Mouse (Mus musculus): ENCODE data around the gene D17H6S53E. TPM values are rescaled to one million over a fixed set of nuclear protein-coding genes. Genes with fewer than 3 reads are reported as not detected.
A peak's percentile ranks its signal among the peaks of the same experiment; 100 is the strongest.

Gene D17H6S53E
- polyA plus RNA-seq, 1 experiment from 2014 or later: 9.5 TPM

DNA sequence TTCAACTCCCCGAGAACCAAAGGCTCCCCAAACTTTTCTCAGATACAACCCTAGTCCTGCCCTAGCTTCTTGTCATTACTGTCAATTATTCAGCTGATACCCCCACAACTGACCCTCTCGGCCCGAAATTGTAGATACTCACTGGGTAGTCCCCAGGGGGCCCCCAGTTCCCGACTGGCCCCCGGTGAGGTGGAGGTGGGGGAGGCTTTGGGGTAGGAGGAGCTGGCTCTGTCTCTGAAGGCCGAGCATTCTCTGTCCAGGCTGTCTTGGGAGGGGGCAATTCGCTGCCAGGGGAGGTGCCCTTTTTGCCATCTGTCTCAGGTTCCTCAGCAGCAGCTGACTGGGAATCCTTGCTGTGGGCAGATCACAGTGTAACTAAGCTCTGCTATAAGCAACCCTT, 33.5 kb downstream of the D17H6S53E start:
- no peak for DNase-seq (ENCODE audit: low spot score)
- Histone ChIP-seq H3K27ac (replicated peaks) (no peak overlapping the region), H3K27me3 (ENCODE audit: low read depth, poor library complexity, severe bottlenecking) (no peaks in the 10 kb centered on the region), H3K36me3 (peaks cover 88% of the 10 kb centered on the region), H3K4me1 (peaks cover 21% of the 10 kb centered on the region), H3K4me3 (no peak overlapping the region), H3K9me3 (replicated peaks) (no peaks in the 10 kb centered on the region)
- 94% methylated on average over 7 of the region's 7 CpGs for WGBS

DNA sequence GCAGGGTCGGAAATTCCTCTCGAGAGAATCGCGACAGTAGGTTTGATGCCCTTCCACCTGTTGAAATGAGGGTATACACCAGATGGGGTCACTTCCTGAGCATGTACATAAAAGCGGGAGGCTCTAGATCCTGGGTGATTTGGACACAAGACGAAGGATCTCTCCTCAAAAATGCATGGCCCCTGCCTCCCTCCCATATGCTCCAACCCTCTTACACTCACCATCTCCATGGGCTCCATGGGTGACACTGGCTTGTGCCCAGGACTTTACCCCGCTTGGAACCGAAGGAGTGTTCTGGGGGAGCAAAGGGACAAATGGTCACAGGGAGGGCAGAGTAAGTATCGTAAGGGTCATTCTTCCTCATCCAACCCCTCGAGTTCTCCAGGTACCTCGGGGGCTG, 35.2 kb downstream of the D17H6S53E start:
- H3K27me3 ChIP-seq (ENCODE audit: low read depth, poor library complexity, severe bottlenecking): no peaks in the 10 kb centered on the region
- no peaks in the 10 kb centered on the region for H3K9me3 ChIP-seq (replicated peaks)
- 91% methylated on average over 11 of the region's 11 CpGs for WGBS
- H3K27ac ChIP-seq (replicated peaks): no peak overlapping the region
- DNase-seq (ENCODE audit: low spot score): no peak
- H3K4me3 ChIP-seq: peak overlapping the region; percentile 92
- H3K36me3 ChIP-seq: peaks cover 70% of the 10 kb centered on the region
- peaks cover 30% of the 10 kb centered on the region for H3K4me1 ChIP-seq

DNA sequence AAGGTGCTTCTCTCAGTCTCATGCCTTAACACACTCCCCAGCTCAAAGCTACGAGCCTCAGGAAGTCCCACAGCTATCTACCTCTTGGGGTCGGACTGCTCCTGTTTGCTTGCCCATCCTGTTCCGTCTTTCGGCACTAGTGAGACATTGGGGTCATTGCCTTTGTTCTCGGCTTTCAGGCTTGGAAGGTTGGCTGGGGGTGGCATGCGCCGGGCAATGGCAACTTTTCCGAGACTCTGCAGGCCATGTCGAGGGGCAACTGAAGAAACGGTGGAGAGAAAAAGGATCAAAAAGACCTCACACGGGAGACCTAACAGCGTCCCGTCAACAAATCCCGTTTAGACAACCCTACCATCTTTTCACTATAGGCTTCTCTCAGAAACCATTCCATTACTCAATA, 35.9 kb downstream of the D17H6S53E start:
- WGBS: 88% methylated on average over 14 of the region's 14 CpGs
- Histone ChIP-seq H3K27ac (replicated peaks) (0 out of 2 replicates have a peak overlapping the region, but pooled peaks have one; percentile 98), H3K4me3 (peak overlapping the region; percentile 92), H3K36me3 (peaks cover 63% of the 10 kb centered on the region), H3K27me3 (ENCODE audit: low read depth, poor library complexity, severe bottlenecking) (no peaks in the 10 kb centered on the region), H3K9me3 (replicated peaks) (no peaks in the 10 kb centered on the region), H3K4me1 (peaks cover 32% of the 10 kb centered on the region)
- DNase-seq (ENCODE audit: low spot score): no peak

DNA sequence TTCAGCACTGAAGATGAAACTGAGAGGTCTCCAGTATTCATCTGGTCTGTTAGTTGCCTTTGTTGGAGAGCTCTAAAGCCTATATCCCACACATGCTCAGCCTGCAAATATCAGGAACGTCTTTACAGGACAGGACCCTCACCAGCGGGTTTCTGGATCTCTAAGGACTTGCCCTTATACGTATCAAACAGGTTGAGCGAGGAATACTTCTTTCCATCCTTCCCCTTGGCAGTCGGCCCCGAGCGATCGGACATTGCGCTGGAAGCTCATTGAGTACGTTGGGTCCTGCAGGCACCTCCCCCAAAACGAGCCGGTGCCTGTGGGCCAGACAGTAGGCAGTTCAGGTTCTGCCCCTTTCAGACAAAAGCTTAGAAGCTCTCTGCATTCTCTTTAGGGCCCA, 36.6 kb downstream of the D17H6S53E start:
- 77% methylated on average over 12 of the region's 12 CpGs for WGBS
- DNase-seq (ENCODE audit: low spot score): no peak
- Histone ChIP-seq H3K4me3 (peak overlapping the region; percentile 92), H3K27me3 (ENCODE audit: low read depth, poor library complexity, severe bottlenecking) (no peaks in the 10 kb centered on the region), H3K9me3 (replicated peaks) (no peaks in the 10 kb centered on the region), H3K4me1 (peaks cover 32% of the 10 kb centered on the region), H3K27ac (replicated peaks) (peak overlapping the region; percentile 98), H3K36me3 (peaks cover 57% of the 10 kb centered on the region)

DNA sequence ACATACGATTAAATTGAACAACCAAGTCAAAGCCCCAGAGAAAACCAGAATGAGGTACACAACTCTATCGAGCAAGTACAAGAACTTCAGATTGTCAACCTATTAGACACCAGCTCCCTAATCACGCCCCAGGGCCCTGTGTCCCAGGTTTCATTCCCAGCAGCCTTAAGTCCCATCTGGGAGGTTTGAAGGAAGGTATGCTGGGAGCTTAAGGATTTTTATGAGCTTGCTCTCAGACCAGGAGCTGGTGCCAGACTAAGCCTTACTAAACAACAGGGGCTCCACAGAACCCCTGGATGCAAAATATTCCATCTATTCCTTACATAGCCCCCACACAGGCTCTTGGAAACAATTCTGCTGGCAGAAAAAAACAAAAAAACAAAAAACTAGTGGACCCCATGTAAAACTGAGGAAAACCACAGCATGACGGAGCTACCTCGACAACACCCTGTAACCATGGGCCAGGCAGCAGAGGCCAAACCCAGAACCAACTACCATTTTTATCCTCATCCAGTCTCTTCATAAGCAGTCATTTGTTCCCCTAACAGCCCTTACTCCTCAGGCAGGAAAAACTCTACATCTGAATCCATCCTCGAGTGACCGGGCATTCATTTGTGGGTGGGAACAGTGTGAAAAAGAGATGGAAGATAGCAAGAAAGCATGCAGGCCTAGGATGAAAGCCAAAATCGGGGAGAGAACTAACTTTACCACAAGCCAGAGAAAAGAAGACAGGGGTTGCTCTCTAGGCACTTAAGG, 37.3 kb downstream of the D17H6S53E start:
- Histone ChIP-seq H3K27me3 (ENCODE audit: low read depth, poor library complexity, severe bottlenecking) (no peaks in the 10 kb centered on the region), H3K4me3 (peak overlapping the region; percentile 92), H3K27ac (replicated peaks) (peak overlapping the region; percentile 98), H3K4me1 (peaks cover 32% of the 10 kb centered on the region), H3K36me3 (peaks cover 49% of the 10 kb centered on the region), H3K9me3 (replicated peaks) (no peaks in the 10 kb centered on the region)
- no peak for DNase-seq (ENCODE audit: low spot score)
- 28% methylated on average over 8 of the region's 8 CpGs for WGBS

DNA sequence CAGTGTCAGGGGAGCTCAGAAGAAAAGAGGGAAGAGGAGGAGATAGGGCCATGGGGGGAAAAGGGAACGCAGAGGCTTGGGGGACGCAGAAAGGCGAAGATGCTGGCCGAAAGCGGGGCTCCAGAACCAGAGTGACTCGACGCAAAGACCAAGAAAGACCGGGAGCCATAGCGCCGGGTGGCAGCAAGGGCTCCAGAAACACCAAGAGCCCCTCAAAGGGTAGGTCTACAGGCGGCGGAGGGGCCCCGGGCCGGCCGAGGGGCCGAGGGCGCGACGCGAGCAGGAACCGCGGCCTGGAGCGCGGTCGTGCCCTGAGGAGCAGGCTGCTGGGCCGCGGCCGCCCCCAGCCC, 38.0 kb downstream of the D17H6S53E start:
- Histone ChIP-seq H3K4me1 (peaks cover 32% of the 10 kb centered on the region), H3K27ac (replicated peaks) (peak overlapping the region; percentile 98), H3K9me3 (replicated peaks) (no peaks in the 10 kb centered on the region), H3K27me3 (ENCODE audit: low read depth, poor library complexity, severe bottlenecking) (no peaks in the 10 kb centered on the region), H3K36me3 (peaks cover 42% of the 10 kb centered on the region), H3K4me3 (peak overlapping the region; percentile 92)
- DNase-seq (ENCODE audit: low spot score): no peak
- 0% methylated on average over 18 of the region's 28 CpGs for WGBS

DNA sequence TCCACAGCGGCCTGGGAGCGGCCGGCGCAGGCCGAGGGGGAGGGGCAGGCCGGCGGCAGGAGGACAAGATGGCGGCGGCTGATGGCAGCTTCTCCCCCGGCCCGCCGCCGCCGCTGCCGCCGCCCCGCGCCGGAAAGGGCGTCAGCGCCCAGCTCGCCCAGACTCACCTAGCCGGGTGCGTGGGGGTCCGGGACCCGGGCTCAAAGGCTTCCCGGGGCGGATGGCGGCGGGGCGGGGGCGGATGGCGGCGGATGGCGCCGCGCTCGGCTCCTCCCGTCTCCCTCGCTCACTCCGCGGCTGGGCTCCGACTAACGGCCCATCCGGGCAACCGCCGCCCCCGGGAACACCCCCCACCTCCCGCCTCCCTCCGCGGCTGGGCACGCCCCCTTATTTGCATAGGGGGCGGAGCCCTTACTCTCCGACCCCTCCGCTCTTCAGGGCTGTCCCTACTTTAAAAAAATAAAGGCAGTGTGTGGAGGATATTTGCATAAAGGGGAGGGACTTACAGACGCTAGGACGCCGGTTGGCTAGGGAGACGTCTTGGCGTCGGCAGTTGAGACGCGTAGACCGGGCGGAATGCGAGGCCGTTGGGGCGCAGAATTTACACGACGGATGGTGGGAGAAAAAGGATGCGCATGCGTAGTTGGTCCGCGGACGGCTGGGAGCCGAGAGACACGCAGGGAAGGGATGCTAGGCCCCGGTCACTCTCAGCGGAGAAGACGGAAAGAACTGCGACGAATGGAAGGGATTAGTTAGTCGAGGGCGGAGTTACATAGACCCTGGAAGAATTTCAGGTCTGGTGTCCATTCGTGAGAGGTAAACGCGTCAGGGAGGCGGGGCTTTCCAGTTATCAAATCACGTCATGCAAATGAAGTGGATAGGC, 38.6 kb downstream of the D17H6S53E start, which contains the start of gene Prrc2a:
Gene Prrc2a, minus strand, starts transcription at position 330 of the 883 bp plus-strand sequence.
- H3K36me3 ChIP-seq: peaks cover 36% of the 10 kb centered on the region
- H3K27me3 ChIP-seq (ENCODE audit: low read depth, poor library complexity, severe bottlenecking): no peaks in the 10 kb centered on the region
- no peaks in the 10 kb centered on the region for H3K9me3 ChIP-seq (replicated peaks)
- H3K4me3 ChIP-seq: peak within 1 kb of the TSS; percentile 92
- H3K27ac ChIP-seq (replicated peaks): peak within 1 kb of the TSS; percentile 98
- peaks cover 32% of the 10 kb centered on the region for H3K4me1 ChIP-seq
- WGBS: under 1% methylated on average over 84 of the region's 89 CpGs
- peak; percentile 99 for DNase-seq (ENCODE audit: low spot score)

DNA sequence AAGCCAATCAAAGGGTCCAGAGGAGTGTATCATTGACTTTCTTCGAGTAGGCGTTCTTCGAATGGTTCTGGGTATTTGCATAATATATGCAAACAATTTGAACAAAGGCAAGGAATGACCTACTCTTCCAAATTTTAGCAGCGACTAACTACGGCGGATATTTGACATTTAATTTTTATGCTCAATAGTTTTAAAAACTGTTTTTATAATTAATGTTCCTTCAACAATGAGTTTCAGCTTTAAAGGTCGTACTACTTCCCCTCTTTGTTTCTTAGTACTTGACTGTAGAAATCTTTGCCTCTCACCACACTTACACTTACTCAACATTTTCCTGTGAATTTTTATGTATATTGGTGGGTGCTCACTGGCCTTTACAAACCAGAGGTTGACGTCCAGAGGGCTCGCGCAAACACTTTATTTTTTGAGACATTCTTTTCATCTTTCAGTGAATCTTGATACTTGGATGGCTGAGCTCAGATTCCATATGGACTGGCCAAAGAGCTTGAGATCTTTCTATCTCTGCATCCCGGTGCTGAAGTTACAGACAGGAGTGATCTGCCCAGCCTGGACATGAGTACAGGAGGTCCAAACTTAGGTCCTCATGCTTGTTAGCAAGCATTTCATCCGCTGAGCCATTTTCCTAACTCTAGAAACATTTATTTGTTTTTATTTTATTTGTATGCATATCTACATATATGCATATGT, 39.4 kb downstream of the D17H6S53E start:
- WGBS: 26% methylated on average over 12 of the region's 12 CpGs
- no peak for DNase-seq (ENCODE audit: low spot score)

DNA sequence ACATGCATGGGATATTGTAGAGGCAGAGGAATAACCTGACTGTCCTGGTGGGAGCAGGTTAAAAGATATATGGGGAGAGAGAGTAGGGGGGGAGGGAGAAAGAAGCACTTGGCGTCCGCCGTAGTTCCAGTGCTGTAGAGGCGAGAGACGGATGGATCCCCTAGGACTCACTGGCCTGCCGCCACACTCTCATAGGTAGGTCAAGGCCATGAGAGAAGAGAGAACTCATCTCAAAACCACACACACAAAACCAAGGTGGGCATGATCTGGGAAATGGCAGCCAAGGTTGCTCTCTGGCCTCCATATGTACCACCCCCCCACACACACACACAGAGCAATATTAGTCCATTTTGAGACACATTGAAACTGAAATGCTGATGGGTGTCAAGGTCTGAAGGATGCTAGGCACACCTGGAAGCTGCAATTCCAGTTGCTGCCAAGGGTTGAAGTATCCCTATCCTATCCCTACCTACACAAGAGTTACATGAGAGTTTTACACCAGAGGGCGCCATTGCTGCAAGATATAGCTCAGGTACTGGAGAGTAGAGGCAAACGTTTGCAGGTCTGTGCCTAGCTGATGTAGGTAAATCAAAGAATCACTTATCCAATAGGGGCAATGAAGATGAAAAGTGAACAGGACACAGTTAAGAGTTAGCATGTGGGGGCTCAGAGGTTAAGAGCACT, 40.3 kb downstream of the D17H6S53E start:
- Histone ChIP-seq H3K4me3 (peak overlapping the region; percentile 92), H3K27ac (replicated peaks) (peak overlapping the region; percentile 98)
- no peak for DNase-seq (ENCODE audit: low spot score)

More for the DNA sequence above, 39.4 kb downstream of the D17H6S53E start:
- peaks cover 28% of the 10 kb centered on the region for H3K36me3 ChIP-seq
- H3K27ac ChIP-seq (replicated peaks): peak overlapping the region; percentile 98
- peaks cover 32% of the 10 kb centered on the region for H3K4me1 ChIP-seq
- no peaks in the 10 kb centered on the region for H3K27me3 ChIP-seq (ENCODE audit: low read depth, poor library complexity, severe bottlenecking)
- peak overlapping the region; percentile 92 for H3K4me3 ChIP-seq
- H3K9me3 ChIP-seq (replicated peaks): no peaks in the 10 kb centered on the region

DNA sequence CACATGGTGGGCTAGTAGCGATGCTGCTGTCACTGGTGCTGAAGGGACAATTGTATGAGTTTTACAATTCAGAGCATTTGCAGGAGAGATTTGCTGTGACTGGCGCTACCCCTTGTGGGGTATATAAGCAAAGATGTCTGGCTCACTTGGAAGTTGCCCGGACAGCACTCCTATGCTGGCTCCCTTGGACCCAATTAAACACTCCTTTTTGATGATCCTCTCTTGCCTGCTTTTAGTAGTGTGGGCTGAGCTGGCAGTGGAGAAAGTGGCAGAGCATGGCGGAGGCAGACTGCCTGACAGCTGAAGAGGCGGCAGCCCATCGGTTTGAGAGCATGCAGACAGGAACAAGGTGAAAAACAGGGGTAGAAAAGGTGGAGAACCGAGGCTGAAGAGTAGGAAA, 41.6 kb downstream of the D17H6S53E start:
- Histone ChIP-seq H3K27me3 (ENCODE audit: low read depth, poor library complexity, severe bottlenecking) (no peaks in the 10 kb centered on the region), H3K4me3 (no peak overlapping the region), H3K27ac (replicated peaks) (peak overlapping the region; percentile 28; the same call in 1 of the 2 replicates), H3K36me3 (peaks cover 6% of the 10 kb centered on the region), H3K9me3 (replicated peaks) (no peaks in the 10 kb centered on the region), H3K4me1 (peaks cover 18% of the 10 kb centered on the region)
- WGBS: 90% methylated on average over 7 of the region's 7 CpGs
- no peak for DNase-seq (ENCODE audit: low spot score)

More for the DNA sequence above, 40.3 kb downstream of the D17H6S53E start:
- Histone ChIP-seq H3K27me3 (ENCODE audit: low read depth, poor library complexity, severe bottlenecking) (no peaks in the 10 kb centered on the region), H3K4me1 (peaks cover 31% of the 10 kb centered on the region), H3K36me3 (peaks cover 19% of the 10 kb centered on the region), H3K9me3 (replicated peaks) (no peaks in the 10 kb centered on the region)
- 74% methylated on average over 8 of the region's 8 CpGs for WGBS

DNA sequence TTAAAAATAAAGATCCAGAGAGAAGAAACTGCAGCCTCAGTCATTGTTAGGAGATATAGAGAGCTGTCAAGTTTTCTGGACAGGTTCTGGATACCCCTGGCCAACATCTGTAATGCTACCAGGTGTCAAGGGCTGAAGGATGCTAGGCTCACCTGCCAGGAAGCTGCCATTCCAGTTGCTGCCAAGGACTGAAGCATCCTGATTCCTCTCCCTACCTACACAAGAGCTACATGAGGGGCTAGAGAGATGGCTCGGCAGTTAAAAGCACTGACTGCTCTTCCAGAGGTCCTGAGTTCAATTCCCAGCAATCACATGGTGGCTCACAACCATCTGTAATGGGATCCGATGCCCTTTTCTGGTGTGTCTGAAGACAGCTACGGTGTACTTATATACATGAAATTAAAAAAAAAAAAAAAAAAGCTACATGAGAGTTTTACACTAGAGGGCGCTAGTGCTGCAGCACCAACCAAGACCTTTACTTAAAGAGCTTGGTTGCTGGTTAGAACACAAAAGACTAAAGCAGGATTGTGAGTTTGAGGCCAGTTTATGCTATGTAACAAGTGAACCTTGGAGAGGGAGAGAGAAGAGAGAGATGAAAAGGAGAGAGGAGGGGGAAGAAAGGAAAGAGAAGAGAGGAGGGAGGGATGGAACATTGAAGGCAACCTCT, 42.5 kb downstream of the D17H6S53E start:
- H3K36me3 ChIP-seq: no peaks in the 10 kb centered on the region
- no peak overlapping the region for H3K4me3 ChIP-seq
- 25% methylated on average over 4 of the region's 4 CpGs for WGBS
- H3K4me1 ChIP-seq: peaks cover 11% of the 10 kb centered on the region
- no peaks in the 10 kb centered on the region for H3K9me3 ChIP-seq (replicated peaks)
- DNase-seq (ENCODE audit: low spot score): no peak
- no peaks in the 10 kb centered on the region for H3K27me3 ChIP-seq (ENCODE audit: low read depth, poor library complexity, severe bottlenecking)
- 0 out of 2 replicates have a peak overlapping the region, but pooled peaks have one; percentile 33 for H3K27ac ChIP-seq (replicated peaks)
